Mouse (Mus musculus): Measurements from ENCODE around the gene 4930558C23Rik. TPM values are rescaled to one million over a fixed set of nuclear protein-coding genes. Genes with fewer than 3 reads are reported as not detected.
A peak's percentile ranks its signal among the peaks of the same experiment; 100 is the strongest.
"Not testable (repeated sequence)": the region's sequence is repeated elsewhere in the genome, so short reads cannot be mapped to it uniquely, and the experiment has no call there.

Gene 4930558C23Rik
- total RNA-seq (2017), result not detected in 2 replicates

DNA sequence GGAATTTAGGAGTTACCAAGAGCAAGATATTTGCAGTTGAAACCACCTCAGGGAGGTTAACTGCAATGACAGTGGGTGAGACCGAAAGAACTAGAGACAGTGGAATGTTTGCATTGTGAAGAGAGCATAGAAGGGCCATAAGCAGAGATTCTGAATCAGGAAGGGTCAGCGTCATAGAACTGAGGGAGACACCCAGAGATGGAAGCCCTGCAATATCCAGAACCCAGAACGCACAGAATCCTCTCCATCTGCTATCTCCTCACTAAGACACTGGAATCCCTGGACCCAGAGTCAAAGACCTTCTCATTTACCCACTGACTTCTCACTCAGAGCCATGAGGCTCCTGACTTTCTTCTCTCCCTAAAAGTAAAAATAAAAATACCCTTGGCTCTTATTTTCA is at the start of gene 4930558C23Rik:
Gene 4930558C23Rik, minus strand, starts transcription at position 101 of the 400 bp plus-strand sequence.
- ATAC-seq (replicated peaks in 1 of 2; ENCODE audit: insufficient read depth in 1 of 2, low FRiP score in 2 of 2, low TSS enrichment in 1 of 2, low read depth in 1 of 2, poor library complexity in 2 of 2, severe bottlenecking in 2 of 2), result no peak

DNA sequence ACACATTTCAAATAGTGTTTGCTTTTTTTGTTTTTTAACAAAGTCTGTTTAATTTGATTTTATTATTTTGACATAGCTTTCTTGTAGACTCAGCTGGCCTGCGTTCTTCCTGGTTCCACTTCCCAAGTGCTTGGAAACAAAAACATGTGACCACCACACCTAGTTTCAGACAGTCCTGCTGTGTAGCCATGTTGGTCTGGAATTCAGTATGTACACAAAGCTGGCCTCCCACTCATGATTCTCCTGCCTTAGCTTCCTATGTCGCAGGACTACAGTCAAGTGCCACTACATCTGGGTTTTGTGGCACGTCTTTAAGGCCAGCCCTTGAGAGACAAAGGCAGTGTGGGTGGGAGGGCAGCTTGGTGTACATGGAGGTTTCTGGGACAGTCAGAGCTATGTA is 48.3 kb upstream of the 4930558C23Rik start:
- ATAC-seq (replicated peaks in 1 of 2; ENCODE audit: insufficient read depth in 1 of 2, low FRiP score in 2 of 2, low TSS enrichment in 1 of 2, low read depth in 1 of 2, poor library complexity in 2 of 2, severe bottlenecking in 2 of 2), result no peak

DNA sequence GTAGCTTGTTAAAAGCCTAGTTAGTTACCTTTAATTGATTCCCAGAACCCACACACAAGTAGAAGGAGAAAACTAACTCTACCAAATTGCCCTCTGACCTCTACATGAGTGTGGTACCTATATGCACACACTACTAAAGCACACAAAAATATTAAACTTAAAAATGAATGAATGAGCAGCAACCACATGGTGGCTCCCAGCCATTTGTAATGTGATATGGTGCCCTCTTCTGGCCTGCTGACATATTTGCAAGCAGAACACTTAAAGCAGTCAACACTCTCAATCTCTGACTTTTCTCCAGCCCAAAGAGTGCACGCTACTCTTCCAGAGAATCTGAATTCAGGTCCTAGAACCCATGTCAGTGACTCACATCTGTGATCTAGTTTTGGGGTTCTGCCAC is 47.8 kb upstream of the 4930558C23Rik start:
- peak; percentile 62 to 77 for ATAC-seq (replicated peaks in 1 of 2; ENCODE audit: insufficient read depth in 1 of 2, low FRiP score in 2 of 2, low TSS enrichment in 1 of 2, low read depth in 1 of 2, poor library complexity in 2 of 2, severe bottlenecking in 2 of 2)

DNA sequence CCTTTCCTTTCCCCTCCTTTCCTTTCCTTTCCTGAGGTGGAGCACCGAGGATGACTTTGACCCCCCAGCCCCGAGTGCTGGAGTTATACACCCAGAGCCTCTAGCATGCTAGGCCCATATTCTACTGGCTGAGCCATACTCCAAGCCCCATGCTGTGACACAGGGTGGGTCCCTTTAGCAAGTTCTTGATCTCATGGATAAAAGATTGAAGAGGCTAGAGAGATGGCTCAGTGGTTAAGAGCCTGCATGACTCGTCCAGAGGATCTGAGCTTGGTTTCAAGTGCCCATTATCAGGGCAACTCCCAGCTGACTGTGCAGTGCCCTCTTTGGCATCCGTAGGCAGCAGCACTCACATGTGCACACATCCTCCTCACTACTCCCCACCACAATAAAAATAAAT is 42.7 kb upstream of the 4930558C23Rik start:
- no peak; a peak in 1 of 4 replicates for ATAC-seq (replicated peaks in 1 of 2; ENCODE audit: insufficient read depth in 1 of 2, low FRiP score in 2 of 2, low TSS enrichment in 1 of 2, low read depth in 1 of 2, poor library complexity in 2 of 2, severe bottlenecking in 2 of 2)

DNA sequence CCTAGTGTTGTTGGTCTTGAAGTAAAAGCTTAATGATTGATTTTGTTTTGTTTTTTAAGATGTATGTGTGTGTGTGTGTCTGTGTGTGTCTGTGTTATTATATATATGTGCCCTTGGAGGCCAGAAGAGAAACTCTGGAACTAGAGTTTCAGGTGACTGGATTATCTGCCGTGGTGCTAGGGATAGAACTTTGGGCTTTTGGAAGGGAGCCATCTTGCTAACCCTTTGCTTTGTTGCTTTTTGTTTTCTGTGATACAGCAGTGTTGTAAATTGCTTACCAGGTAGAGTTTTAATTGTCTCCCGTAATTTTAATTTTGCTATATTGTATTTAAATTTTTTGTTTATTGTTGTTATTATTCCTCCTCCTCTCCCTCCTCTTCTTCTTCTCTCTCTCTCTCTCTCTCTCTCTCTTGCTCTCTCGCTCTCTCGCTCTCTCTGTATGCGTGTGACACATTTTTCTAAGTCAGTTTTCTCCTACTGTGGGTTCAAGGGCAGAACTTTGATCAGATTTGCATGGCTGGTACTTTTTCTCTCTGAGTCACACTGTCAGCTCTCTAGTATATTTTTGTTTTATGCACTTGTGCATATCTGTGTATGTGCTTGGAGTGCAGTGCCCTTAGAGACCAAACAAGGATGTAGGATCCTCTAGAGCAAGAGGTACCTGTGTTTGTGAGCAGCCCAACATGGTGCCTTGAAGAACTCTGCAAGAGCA is 39.9 kb upstream of the 4930558C23Rik start:
- no peak for ATAC-seq (replicated peaks in 1 of 2; ENCODE audit: insufficient read depth in 1 of 2, low FRiP score in 2 of 2, low TSS enrichment in 1 of 2, low read depth in 1 of 2, poor library complexity in 2 of 2, severe bottlenecking in 2 of 2)

DNA sequence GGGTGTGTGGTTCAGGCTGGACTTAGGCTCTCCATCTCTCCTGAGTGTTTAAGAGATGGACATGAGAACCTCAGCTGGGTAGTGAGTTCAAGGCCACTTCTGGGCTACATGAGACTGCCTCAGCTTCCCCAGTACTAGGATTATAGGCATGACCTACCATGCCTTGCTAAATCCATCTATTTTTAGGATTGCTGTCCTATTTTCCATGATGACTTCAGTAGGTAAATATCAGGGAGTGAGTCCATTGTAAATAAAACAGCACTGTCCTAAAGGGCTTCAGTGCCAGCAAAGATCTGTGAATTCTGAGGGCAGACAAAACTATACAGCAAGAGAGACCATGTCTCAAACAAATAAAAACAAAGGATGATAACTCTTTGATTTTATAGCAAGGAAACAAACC is 37.0 kb upstream of the 4930558C23Rik start:
- no peak for ATAC-seq (replicated peaks in 1 of 2; ENCODE audit: insufficient read depth in 1 of 2, low FRiP score in 2 of 2, low TSS enrichment in 1 of 2, low read depth in 1 of 2, poor library complexity in 2 of 2, severe bottlenecking in 2 of 2)

DNA sequence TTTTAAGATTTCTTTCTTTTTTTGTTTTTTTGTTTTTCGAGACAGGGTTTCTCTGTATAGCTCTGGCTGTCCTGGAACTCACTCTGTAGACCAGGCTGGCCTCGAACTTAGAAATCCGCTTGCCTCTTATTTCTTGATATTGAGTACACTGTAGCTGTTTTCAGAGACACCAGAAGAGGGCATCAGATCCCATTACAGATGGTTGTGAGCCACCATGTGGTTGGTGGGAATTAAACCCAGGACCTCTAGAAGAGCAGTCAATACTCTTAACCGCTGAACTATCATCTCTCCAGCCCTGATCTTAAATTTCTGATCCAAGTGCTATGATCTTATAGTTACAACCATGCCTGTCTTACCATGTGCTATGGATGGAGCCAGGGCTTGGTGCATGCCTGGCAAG is 36.0 kb upstream of the 4930558C23Rik start:
- ATAC-seq (replicated peaks in 1 of 2; ENCODE audit: insufficient read depth in 1 of 2, low FRiP score in 2 of 2, low TSS enrichment in 1 of 2, low read depth in 1 of 2, poor library complexity in 2 of 2, severe bottlenecking in 2 of 2), result not testable (repeated sequence)

DNA sequence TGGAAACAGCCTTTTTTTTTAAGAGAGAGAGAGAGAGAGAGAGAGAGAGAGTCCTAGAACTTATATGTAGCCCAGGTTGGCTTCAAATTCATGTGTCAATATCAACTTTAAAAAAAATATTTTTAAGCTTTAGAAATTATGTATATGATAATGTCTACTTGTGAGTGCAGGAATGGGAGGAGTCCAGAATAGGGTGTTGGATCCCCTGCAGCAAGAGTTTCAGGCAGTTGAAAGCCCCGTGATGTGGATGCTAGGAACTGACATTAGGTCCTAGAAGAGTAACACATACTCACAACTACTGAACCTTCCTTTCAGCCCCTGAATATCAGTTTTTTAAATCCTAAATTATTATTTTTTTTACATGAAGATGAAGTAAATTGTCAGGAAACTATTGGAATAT is 32.9 kb upstream of the 4930558C23Rik start:
- no peak for ATAC-seq (replicated peaks in 1 of 2; ENCODE audit: insufficient read depth in 1 of 2, low FRiP score in 2 of 2, low TSS enrichment in 1 of 2, low read depth in 1 of 2, poor library complexity in 2 of 2, severe bottlenecking in 2 of 2)

DNA sequence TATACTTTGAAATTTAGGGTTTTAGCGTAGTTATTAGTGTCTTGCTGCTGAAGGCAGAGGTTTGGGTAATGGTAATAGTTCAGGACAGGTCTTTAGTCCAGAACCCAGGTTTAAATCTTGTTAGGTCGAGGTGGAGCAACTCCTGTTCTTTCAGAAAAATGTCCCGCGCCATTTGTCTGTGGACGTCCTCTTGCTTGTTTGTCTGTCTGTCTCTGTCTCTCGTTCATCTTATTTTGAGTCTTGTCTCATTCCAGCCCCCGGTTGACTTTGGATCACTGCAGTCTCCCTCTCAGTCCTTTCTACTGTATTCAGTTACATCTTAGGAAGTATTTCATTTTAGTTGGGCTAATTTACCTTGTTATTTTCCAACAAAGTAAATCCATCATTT is 32.3 kb upstream of the 4930558C23Rik start:
- ATAC-seq (replicated peaks in 1 of 2; ENCODE audit: insufficient read depth in 1 of 2, low FRiP score in 2 of 2, low TSS enrichment in 1 of 2, low read depth in 1 of 2, poor library complexity in 2 of 2, severe bottlenecking in 2 of 2), result no peak

DNA sequence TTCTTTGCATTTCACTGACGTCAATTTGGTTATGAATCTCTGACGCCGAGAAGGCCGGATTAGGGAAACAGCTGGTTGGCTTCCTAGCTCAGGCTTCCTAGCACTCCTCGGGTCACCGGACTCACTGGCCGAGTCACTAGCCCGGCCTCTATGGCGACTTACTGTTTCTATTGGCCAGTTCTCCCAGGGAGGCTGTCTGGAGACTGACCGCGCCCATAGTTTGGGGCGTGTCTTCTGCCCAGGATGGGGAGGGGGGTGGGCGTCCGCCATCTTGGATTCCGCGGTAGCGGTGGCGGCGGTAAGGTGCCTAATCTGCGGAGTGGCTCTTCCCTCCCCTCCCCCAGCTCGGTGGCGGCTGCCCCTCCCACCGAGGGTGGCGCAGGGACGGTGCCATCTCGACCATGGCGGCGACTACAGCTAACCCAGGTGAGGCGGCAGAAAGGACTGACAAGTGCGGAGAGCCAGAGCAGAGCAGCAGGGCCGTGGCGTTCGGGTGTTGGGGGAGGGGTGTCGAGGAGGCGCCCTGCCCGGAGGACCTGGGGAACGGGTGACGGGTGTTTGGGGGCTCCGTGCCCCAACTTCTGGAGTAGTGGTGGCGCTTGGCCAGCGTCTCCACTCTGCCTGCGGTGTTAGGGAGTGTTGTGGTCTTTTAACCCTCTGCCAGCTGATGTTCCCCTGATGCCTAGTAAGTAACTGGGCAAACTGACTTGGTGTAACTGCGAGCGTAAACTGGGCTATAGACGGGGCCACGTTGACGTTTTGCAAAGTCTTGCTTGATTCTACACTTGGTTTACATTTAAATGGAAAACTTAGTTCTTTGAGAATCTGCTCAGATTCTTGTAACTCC is 31.7 kb upstream of the 4930558C23Rik start, which contains the start of gene Arnt:
Gene Arnt, plus strand, starts transcription at position 253 of the 847 bp plus-strand sequence.
- peak; percentile 99 to 100 for ATAC-seq (replicated peaks in 1 of 2; ENCODE audit: insufficient read depth in 1 of 2, low FRiP score in 2 of 2, low TSS enrichment in 1 of 2, low read depth in 1 of 2, poor library complexity in 2 of 2, severe bottlenecking in 2 of 2)

DNA sequence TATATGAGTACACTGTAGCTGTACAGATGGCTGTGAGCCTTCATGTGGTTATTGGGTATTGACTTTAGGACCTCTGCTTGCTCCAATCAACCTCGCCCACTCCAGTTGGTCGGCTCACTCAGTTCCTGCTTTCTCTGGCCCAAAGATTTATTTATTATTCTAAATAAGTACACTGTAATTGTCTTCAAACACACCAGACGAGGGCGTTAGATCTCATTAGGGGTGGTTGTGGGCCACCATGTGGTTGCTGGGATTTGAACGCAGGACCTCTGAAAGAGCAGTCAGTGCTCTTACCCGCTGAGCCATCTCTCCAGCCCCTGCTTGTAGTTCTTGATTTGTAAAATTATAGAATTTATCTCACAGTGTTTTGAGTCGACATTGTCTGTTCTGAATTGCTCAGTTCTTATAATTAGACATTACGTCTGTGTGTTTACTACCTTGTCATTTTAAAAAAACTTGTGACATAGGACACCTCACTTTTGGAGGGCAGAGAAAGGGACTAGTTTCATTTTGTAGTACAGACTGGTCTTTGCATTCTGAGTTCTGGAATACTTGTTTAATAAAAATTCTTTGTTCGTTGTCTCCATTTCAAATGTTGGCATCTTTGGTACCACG is 30.8 kb upstream of the 4930558C23Rik start:
- ATAC-seq (replicated peaks in 1 of 2; ENCODE audit: insufficient read depth in 1 of 2, low FRiP score in 2 of 2, low TSS enrichment in 1 of 2, low read depth in 1 of 2, poor library complexity in 2 of 2, severe bottlenecking in 2 of 2), result no peak

DNA sequence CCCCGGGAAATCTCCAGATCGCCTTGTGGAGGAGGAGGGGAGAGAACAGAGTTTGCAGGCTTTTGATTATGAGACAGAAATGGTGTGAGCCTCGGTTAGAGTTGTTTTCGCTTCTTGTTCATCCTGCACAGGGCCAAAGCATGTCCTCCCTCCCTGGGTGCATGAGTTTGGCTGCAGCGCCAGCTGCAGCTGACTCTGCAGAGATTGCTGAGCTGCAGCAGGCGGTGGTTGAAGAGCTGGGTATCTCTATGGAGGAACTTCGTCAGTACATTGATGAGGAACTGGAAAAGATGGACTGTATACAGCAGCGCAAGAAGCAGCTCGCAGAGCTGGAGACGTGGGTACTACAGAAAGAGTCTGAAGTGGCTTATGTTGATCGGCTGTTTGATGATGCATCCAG is 25.8 kb upstream of the 4930558C23Rik start:
- peak; percentile 22 to 23; a peak in 1 of 4 replicates for ATAC-seq (replicated peaks in 1 of 2; ENCODE audit: insufficient read depth in 1 of 2, low FRiP score in 2 of 2, low TSS enrichment in 1 of 2, low read depth in 1 of 2, poor library complexity in 2 of 2, severe bottlenecking in 2 of 2)

DNA sequence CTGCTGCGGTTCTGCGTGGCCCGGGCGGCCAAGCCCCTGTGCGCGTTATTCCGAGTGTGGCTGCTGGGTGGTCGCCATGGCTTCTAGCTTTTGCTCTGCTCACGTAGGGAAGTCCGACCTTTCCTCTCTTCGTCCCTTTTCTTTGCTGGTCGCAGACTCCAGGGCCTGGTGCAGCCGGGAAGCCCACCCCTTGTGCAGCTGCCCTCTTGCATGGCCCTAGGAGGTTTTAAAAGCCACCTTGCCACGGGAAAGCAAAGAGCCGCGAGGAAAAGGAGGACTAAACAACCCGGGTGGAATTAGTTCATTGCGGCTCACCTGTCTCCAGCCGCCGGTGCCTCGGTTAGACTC is 25.2 kb upstream of the 4930558C23Rik start:
- ATAC-seq (replicated peaks in 1 of 2; ENCODE audit: insufficient read depth in 1 of 2, low FRiP score in 2 of 2, low TSS enrichment in 1 of 2, low read depth in 1 of 2, poor library complexity in 2 of 2, severe bottlenecking in 2 of 2), result peak in 1 of 2 experiments; percentile 29; a peak in 1 of 4 replicates

DNA sequence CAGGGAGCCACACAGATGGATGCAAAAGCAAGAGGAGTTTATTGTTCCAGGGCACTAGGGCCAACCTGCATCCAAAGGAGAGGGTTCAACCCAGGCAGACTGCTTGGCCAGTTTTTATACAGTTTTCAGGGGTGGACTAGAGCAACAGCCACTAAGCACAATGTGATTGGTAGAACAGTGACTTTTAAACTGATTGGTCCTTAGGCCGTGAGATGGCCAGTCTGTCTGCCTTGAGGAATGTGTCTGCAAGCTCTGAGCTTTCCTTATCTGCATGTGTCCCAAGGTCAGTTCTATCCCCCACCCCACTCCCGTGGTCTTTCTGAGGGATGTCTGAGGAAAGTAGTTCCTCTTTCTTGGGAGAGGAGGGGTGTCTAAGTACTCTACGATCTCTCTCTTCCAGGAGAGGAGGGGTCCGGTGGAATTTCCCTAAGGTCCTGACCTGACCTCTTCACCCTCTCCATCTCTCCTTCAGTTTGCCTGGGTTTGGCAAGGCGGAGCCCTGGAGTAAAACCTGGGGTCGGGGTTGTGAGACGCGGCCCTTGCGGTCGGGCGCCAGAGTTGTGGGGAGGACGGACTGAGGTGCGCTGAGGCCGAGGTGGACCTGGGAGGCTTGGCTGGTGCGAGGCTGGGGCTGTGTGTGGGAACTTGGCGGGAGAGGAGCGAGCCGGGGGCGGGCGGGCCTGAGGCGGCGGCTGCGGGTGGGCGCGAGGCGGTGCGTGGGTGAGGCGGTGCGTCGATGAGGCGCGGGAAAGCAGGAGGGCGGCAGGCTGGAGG is 24.7 kb upstream of the 4930558C23Rik start:
- ATAC-seq (replicated peaks in 1 of 2; ENCODE audit: insufficient read depth in 1 of 2, low FRiP score in 2 of 2, low TSS enrichment in 1 of 2, low read depth in 1 of 2, poor library complexity in 2 of 2, severe bottlenecking in 2 of 2), result peak; percentile 62 to 83

DNA sequence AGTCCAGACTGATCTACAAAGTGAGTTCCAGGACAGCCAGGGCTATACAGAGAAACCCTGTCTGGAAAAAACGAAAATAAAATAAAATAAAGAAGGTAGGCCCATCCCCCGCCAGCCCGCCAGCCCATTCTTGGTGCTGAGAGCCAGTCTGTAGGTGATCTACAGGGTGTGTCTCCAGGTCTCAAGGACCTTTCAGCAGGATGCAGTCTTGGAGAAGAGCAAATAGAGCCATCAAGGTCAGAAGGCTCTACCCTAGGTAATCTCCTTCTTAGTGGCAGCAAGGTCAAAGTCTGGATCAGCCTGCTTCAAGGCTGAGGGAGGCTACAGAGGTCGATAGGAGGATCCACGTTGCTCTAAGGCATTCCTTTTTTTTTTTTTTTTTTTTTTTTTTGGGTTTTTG is 23.8 kb upstream of the 4930558C23Rik start:
- ATAC-seq (replicated peaks in 1 of 2; ENCODE audit: insufficient read depth in 1 of 2, low FRiP score in 2 of 2, low TSS enrichment in 1 of 2, low read depth in 1 of 2, poor library complexity in 2 of 2, severe bottlenecking in 2 of 2), result not testable (repeated sequence)

DNA sequence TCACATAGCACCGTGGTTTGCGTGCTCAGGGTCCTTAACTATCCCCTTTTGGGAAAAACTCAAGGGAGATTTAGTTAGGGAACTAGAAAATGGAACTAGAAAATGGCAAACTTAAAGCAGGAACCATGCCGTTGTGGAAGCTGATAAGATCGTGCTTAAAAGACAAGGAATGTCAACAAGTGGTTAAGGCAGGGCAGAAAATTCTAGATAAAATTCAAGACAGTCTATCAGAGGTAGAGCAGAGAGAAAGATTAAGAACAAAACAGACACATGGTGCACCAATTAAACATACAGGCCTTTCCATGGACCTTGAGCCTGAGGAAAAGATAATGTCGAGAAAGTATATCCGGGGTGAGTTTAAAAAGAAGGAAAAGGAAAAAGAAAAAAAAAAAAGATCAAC is 15.2 kb upstream of the 4930558C23Rik start:
- ATAC-seq (replicated peaks in 1 of 2; ENCODE audit: insufficient read depth in 1 of 2, low FRiP score in 2 of 2, low TSS enrichment in 1 of 2, low read depth in 1 of 2, poor library complexity in 2 of 2, severe bottlenecking in 2 of 2), result no peak

DNA sequence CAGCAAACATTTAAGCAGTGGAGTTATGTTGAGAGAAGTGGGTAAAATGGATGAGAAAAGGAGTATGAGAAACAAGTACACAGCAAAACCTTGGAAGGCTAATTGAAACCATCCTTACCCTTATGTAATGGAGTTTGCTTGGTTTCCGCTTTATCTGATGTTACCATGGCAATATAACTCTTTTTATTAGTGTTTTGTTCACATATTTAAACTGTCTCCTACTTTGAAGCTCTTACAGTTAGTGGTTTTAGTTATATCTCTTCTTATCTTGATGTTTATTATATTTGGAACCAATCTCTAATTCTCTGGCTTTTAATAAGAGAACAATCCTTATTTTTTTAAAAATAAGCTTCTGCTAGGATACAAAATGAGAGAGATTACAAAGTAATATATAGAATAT is 9.6 kb upstream of the 4930558C23Rik start:
- ATAC-seq (replicated peaks in 1 of 2; ENCODE audit: insufficient read depth in 1 of 2, low FRiP score in 2 of 2, low TSS enrichment in 1 of 2, low read depth in 1 of 2, poor library complexity in 2 of 2, severe bottlenecking in 2 of 2), result no peak

Data from hematopoietic stem cell, adult 5-6 weeks (primary cell).